Mouse (Mus musculus) granulocyte monocyte progenitor cell, adult 5-6 weeks (primary cell): ENCODE results near the gene Kdsr. TPM values are rescaled to one million over a fixed set of nuclear protein-coding genes. Genes with fewer than 3 reads are reported as not detected.
"Not testable (repeated sequence)": the region's sequence is repeated elsewhere in the genome, so short reads cannot be mapped to it uniquely, and the experiment has no call there.

ENCODE experiments used
- ATAC-seq: replicated peaks from 2 replicates; pipeline ENCODE4 v1.8.0; 2016; ENCODE audit warnings: mild to moderate bottlenecking, moderate TSS enrichment, inconsistent platforms; ENCODE audit not compliant: poor library complexity, severe bottlenecking
- total RNA-seq, 2 experiments: library from RNA; stranded (forward) in 1 of 2; stranded (reverse) in 1 of 2; fragments of 200-712, 200-1000 nt in 1 of 2; fragments of >200 nt in 1 of 2; fragmentation: Nextera tagmentation in 1 of 2; gene quantifications; 2 replicates each; pipeline ENCODE4 v1.2.3; 2014 to 2017

Gene Kdsr
- total RNA-seq, 2 experiments from 2014 or later, result 11.3 to 30.0 TPM

DNA sequence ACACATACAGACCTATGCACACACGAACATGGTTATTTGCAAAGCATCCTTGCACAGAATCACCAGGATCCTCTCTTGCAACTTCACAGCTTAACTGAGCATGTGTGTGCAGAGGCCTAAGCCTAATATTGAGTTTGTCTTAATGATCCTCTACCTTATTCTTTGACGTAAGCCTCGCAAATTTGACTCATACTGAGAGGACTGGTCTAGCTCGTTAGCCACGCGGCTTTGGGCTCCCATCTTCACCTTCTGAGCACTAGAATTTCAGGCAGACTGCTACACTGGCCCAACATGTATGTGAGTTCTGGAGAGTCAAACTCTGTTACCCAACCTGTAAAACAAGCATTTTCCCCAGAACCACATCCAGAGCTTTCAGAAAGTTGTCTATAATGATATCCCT, 16.5 kb downstream of the Kdsr start:
- ATAC-seq, result no peak

- no peak for ATAC-seq
Measured at GRCm38 (mm10) chr1:106740735-106741134, 18.8 kb downstream of the Kdsr start.

DNA sequence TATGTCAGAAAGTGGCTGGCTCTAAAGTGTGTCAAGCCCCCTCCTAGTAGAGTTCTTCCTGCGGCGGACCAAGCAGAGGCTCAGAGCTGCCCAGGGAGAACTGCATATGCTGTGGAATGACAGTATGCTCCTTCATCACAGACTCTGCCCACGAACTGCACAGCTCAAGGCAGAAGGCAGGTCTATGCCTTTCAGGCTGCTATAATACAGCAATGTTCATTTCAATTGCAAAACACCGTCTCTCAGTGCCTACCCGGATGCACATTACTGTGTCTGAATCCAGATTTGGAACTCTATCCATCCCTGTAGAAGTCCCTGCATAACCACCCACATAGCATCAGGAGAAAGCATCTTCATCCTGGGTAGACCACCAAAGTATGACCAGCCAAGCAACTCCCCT, 19.7 kb downstream of the Kdsr start:
- no peak for ATAC-seq

DNA sequence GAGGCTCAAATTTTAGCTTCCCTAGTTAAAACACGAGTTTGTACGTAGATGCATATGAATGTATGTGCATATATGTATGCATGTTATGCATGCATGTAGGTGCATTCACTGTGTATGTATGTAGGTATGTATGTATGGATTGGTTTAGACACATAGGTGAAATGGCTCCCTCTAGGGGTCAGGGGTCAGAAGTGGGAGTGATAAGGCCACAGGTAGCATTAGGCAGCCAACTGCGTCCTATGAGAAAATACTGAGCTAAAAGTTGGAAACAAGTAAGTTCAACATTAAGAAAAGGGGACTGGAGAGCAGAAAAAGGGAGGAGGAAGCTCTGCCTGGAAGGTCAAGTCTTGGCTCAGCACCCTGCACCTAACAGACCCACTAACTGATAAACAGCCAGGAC, 21.4 kb downstream of the Kdsr start:
- ATAC-seq, result peak; percentile 66; the same call in 1 of the 2 replicates

DNA sequence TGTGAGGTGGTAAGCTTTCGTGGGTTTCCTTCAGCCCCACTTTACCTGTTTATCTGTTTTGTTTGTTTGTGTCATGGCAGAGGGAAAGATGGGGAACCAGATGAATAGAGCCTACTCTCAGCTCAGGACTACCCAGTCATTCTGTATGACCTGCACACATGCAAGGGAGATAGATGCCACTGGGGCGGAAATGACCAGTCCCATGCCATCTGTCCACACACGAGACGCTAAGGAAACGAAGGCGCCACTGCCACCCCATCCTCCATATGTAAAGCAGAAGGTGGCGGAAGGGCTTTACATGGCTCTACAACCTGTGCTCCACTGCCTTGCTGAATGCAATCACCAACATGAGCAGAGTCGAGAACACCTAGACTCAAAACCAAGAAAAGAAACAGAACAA, 23.3 kb downstream of the Kdsr start:
- ATAC-seq, result no peak

DNA sequence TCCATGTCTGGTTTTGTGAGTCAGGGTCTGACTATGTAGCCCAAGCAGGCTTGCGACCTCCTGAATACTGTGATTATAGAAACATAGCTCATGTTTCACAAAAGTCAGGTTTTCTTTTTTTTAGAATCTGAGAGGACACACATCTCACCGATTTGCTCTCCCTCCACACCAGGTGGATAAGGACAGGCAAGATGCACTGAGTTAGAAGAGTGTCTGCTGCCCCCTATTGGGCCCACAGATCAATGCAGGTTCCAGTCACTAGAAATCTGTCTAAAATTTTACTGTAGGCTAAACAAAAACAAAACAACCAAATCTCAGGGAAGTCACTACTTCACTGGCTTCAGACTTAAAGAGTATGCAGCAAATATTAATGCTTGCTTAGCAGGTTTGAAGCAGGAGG, 23.9 kb downstream of the Kdsr start:
- ATAC-seq, result peak; percentile 79

- ATAC-seq, result no peak
Measured at GRCm38 (mm10) chr1:106722061-106722460, 37.5 kb downstream of the Kdsr start.

DNA sequence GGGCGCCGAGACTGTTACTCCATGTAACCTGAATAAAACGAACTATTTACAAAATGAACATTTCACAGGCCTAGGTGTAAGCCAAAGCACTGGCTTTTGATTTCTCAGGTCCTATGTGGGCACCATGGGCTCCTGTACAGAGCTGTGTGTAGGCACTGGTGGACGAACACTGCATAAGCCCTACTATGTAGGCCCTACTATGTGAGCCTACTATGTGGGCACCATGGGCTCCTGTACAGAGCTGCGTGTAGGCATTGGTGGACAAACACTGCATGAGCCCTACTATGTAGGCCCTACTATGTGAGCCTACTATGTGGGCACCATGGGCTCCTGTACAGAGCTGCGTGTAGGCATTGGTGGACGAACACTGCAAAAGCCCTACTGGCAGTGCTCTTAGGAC, 41.8 kb downstream of the Kdsr start:
- not testable (repeated sequence) for ATAC-seq

- ATAC-seq, result no peak
Measured at GRCm38 (mm10) chr1:106717071-106717601, 42.4 kb downstream of the Kdsr start.

DNA sequence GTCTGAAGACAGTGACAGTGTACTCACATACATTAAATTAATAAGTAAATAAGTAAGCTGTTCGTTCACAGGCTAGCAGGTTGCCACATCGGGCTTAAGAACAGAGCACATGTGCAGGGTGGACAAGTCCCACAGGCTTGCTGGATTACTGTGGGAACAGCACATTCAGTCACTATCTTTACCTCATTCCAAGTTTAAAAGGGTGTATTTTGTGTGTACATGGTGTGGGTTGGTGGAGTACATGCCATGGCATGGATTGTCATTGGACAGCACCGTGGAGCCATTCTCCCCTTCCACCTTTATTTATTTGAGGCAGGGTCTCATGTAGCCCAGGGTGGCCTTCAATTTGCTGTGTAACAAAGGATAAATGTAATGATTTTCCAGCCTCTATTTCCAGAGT, 43.4 kb downstream of the Kdsr start:
- no peak for ATAC-seq

GRCm38 (mm10) chr1:106715111-106716083, 44.1 kb downstream of the Kdsr start:
- no peak for ATAC-seq

- no peak; the same call in 1 of the 2 replicates for ATAC-seq
Measured at GRCm38 (mm10) chr1:106714530-106714981, 45.0 kb downstream of the Kdsr start.

DNA sequence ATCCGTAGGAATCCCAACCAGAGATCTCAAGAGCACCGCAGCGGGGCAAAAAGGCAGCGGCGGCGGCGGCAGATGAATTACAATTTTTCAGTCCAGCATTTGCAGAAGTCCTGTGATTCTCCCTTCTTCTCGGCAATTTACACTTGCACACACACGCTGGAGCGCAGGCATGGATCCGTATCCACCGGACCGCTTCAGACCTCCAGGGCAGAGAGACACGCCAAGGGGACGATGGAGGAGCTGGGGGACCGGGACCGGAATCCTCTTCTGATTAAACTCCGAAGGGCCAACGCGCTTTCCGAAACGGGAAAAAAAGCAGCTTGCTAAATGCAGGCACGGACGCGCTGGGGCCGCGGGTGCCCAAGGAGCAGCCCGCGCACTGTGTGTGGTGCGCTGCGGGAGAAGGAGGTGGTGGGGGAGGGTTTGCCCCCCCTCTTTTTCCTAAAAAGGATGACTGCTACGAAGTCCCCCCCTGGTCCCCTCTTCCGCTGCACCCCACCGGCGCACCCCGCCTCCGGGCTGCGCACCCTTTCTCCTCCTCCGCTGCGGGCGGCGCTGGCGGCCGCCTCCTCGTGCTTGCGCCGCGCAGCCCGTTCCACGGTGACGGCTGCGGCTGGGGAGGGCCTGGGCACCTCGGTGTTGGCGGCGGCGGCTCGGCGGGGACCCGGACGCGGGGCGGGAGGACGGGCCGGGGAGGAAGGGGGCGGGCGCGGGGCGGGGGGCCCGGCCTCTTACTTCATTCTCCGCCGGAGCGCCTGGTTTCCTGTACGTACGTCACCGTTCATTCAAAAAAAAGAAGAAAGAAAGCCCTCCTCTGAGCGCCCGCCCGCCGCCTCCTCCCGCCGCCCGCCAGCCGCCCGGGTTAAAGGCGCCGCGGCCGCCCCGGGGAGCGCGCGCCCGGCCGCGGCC, 45.7 kb downstream of the Kdsr start, which contains the start of gene Bcl2:
Gene Bcl2 (minus strand): TSS at position 654 of the 909 bp plus-strand sequence.
- peak; percentile 54 for ATAC-seq

- ATAC-seq, result peak; percentile 62
Measured at GRCm38 (mm10) chr1:106712330-106712729, 47.2 kb downstream of the Kdsr start.

DNA sequence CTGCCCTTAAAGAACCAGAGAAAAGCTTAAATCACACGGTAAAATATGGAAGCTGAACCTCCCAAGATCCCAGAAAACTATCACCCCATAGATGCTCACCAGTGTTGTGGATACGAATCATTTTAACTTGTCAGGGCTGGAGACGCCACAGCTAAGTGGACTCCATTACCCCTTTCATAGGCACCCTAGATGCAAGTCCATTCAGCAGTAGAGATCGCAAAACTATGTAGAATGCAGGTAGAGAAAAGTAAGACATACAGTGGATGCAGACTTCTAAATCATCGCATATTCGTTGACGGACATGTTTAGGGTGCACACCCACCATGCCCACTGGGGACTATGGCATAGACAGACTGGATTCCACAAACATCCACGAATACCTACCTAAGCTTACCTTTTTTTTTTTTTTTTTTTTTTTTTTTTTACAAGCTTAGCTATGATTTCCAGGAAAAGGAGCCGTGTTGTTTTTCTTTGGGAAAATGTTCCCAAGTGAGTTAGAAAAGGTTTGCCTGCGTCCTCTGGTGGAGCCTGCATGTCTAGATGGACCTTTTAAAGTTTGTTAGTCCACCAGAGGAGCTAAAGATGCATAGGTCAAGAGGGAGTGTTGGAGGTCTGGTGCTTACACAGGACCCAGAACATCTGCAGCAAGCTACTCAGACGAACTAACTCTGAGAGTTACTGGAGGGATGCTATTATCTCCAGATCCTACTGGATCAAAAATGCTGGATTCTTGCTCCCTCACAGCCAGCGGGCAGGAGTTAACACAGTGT, 48.0 kb downstream of the Kdsr start:
- ATAC-seq, result no peak

DNA sequence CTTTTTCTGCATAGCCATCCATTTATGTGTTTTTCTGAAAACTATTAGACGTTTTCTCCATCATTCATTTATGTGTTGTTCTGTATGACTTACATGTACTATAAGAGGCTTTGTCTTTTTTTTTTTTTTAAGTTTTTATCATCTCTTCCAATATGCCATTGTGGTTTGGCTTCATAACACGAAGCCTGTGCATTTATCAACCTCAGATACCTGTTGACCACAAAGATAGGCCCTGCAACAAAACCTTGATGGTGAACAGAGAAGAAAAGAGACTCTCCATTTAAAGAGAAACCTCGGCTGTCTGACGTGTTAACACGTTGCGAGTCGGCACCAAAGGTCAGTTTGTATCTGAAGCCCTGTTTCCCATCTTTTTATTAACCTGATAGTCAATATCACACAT, 49.3 kb downstream of the Kdsr start:
- no peak for ATAC-seq

GRCm38 (mm10) chr1:106707036-106707880, 52.3 kb downstream of the Kdsr start:
- no peak for ATAC-seq

- no peak for ATAC-seq
Measured at GRCm38 (mm10) chr1:106703183-106703582, 56.3 kb downstream of the Kdsr start.
